Mouse (Mus musculus): ENCODE results near the gene Lpin3. TPM values are rescaled to one million over a fixed set of nuclear protein-coding genes. Genes with fewer than 3 reads are reported as not detected.

Gene Lpin3
- polyA plus RNA-seq, 1 experiment from 2014 or later, result 1.4 TPM

DNA sequence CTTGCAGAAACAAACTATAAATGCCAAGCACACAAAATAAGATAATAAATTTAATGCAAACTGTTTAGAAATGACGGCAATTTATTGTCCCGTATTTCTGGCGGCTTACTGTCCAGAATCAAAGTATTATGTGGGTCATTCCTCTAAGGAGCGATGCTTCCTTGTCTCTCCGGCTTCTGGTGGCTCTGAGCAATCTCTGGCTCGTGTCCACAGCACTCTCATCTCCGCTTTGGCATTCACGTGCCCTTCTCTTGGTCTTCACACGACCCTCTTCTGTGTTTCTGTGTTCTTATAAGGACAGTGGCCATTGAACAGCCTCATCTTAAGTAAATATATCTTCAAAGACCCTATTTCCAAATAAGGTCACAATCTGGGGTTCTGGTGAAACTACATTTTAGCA lies 34.2 kb downstream of the Lpin3 start:
- Histone ChIP-seq H3K9me3 (no peaks in the 10 kb centered on the region), H3K9ac (no peak overlapping the region), H3K4me2 (no peak overlapping the region), H3K27me3 (replicated peaks) (peaks cover 71% of the 10 kb centered on the region), H3K36me3 (no peaks in the 10 kb centered on the region), H3K4me3 (no peak overlapping the region), H3K27ac (replicated peaks) (no peak overlapping the region), H3K4me1 (peaks cover 50% of the 10 kb centered on the region)
- 71% methylated on average over 9 of the region's 9 CpGs for WGBS
- no peak for ATAC-seq (ENCODE audit: extremely low read depth, insufficient number of reproducible peaks, low FRiP score, low TSS enrichment)

GRCm38 (mm10) chr2:160915821-160916610 lies 35.5 kb downstream of the Lpin3 start:
- H3K27me3 ChIP-seq (replicated peaks), result peaks cover 57% of the 10 kb centered on the region
- no peaks in the 10 kb centered on the region for H3K9me3 ChIP-seq

GRCm38 (mm10) chr2:160916714-160917113 lies 36.2 kb downstream of the Lpin3 start:
- Histone ChIP-seq H3K27ac (replicated peaks) (no peak overlapping the region), H3K9me3 (no peaks in the 10 kb centered on the region), H3K4me1 (peaks cover 42% of the 10 kb centered on the region), H3K4me3 (no peak overlapping the region), H3K9ac (no peak overlapping the region), H3K36me3 (no peaks in the 10 kb centered on the region), H3K27me3 (replicated peaks) (peaks cover 50% of the 10 kb centered on the region), H3K4me2 (no peak overlapping the region)
- ATAC-seq (ENCODE audit: extremely low read depth, insufficient number of reproducible peaks, low FRiP score, low TSS enrichment), result no peak
- 82% methylated on average over 8 of the region's 8 CpGs for WGBS

More at GRCm38 (mm10) chr2:160915821-160916610, 35.5 kb downstream of the Lpin3 start:
- 57% methylated on average over 13 of the region's 13 CpGs for WGBS
- no peak overlapping the region for H3K4me3 ChIP-seq
- no peaks in the 10 kb centered on the region for H3K36me3 ChIP-seq
- no peak for ATAC-seq (ENCODE audit: extremely low read depth, insufficient number of reproducible peaks, low FRiP score, low TSS enrichment)
- peaks cover 49% of the 10 kb centered on the region for H3K4me1 ChIP-seq
- H3K27ac ChIP-seq (replicated peaks), result no peak overlapping the region
- no peak overlapping the region for H3K4me2 ChIP-seq
- no peak overlapping the region for H3K9ac ChIP-seq

DNA sequence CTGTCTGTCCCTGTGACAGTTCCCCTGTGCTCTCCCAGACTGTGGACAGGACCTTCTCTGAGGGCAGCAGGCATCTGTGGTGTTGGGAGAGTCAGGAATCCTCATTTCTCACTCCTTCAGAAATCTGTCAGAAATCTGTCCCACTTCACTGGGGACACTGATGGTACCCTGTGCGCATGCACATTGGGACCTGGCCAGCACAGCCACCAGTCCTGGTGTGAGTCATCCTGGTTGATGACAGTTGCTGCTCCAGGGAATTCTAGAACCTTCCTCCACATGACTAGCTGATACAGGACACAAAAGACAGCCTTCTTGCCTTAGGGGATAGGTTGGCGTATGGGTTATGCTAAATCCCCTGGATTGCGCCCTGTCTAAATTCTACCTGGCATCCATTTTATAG lies 36.8 kb downstream of the Lpin3 start:
- Histone ChIP-seq H3K9me3 (0 out of 2 replicates have a peak, but pooled peaks cover 3% of the 10 kb centered on the region), H3K27ac (replicated peaks) (no peak overlapping the region), H3K4me1 (peaks cover 36% of the 10 kb centered on the region), H3K27me3 (replicated peaks) (peaks cover 44% of the 10 kb centered on the region), H3K36me3 (no peaks in the 10 kb centered on the region), H3K4me3 (no peak overlapping the region), H3K9ac (no peak overlapping the region), H3K4me2 (no peak overlapping the region)
- WGBS, result 77% methylated on average over 3 of the region's 3 CpGs
- ATAC-seq (ENCODE audit: extremely low read depth, insufficient number of reproducible peaks, low FRiP score, low TSS enrichment), result no peak

GRCm38 (mm10) chr2:160918154-160918929 lies 37.9 kb downstream of the Lpin3 start:
- H3K27me3 ChIP-seq (replicated peaks), result peaks cover 34% of the 10 kb centered on the region
- 49% methylated on average over 8 of the region's 8 CpGs for WGBS

GRCm38 (mm10) chr2:160918930-160919215 lies 38.4 kb downstream of the Lpin3 start:
- Histone ChIP-seq H3K4me1 (peaks cover 33% of the 10 kb centered on the region), H3K27me3 (replicated peaks) (peaks cover 29% of the 10 kb centered on the region), H3K4me3 (no peak overlapping the region), H3K9me3 (0 out of 2 replicates have a peak, but pooled peaks cover 3% of the 10 kb centered on the region), H3K27ac (replicated peaks) (no peak overlapping the region), H3K4me2 (no peak overlapping the region), H3K9ac (no peak overlapping the region), H3K36me3 (no peaks in the 10 kb centered on the region)
- WGBS, result 84% methylated on average over 2 of the region's 2 CpGs
- no peak for ATAC-seq (ENCODE audit: extremely low read depth, insufficient number of reproducible peaks, low FRiP score, low TSS enrichment)

More at GRCm38 (mm10) chr2:160918154-160918929, 37.9 kb downstream of the Lpin3 start:
- Histone ChIP-seq H3K9me3 (0 out of 2 replicates have a peak, but pooled peaks cover 3% of the 10 kb centered on the region), H3K9ac (no peak overlapping the region), H3K4me2 (no peak overlapping the region), H3K36me3 (no peaks in the 10 kb centered on the region), H3K27ac (replicated peaks) (no peak overlapping the region), H3K4me3 (no peak overlapping the region), H3K4me1 (peaks cover 33% of the 10 kb centered on the region)
- no peak for ATAC-seq (ENCODE audit: extremely low read depth, insufficient number of reproducible peaks, low FRiP score, low TSS enrichment)

GRCm38 (mm10) chr2:160921285-160921684 lies 40.8 kb downstream of the Lpin3 start:
- H3K4me1 ChIP-seq, result peaks cover 16% of the 10 kb centered on the region
- H3K27ac ChIP-seq (replicated peaks), result no peak overlapping the region
- H3K4me3 ChIP-seq, result no peak overlapping the region
- no peaks in the 10 kb centered on the region for H3K36me3 ChIP-seq
- no peak overlapping the region for H3K9ac ChIP-seq
- no peak for ATAC-seq (ENCODE audit: extremely low read depth, insufficient number of reproducible peaks, low FRiP score, low TSS enrichment)
- H3K27me3 ChIP-seq (replicated peaks), result peaks cover 14% of the 10 kb centered on the region; the same call in 1 of the 2 replicates
- no peak overlapping the region for H3K4me2 ChIP-seq
- 0 out of 2 replicates have a peak, but pooled peaks cover 3% of the 10 kb centered on the region for H3K9me3 ChIP-seq
- WGBS, result 56% methylated on average over 7 of the region's 7 CpGs

DNA sequence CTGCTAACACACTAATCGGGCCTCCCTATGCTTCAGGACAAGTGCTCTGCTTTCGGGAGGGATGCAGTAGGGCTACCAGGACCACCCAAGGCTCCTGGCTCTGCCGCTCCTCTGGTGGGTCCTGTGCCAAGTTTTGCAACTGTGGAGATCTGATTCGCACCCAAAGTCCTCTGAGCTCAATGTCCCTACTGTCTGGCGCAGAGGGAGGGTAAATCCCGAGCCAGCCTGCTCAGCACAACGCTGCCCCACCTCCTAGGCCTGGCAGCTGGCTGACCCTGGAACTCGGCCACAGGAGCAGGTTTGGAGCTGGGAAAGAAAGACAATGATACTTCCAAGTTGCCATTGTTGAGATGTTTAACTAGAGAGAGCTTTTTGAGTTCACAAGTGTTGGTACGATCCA lies 44.7 kb downstream of the Lpin3 start:
- no peaks in the 10 kb centered on the region for H3K4me1 ChIP-seq
- H3K9ac ChIP-seq, result no peak overlapping the region
- no peak for ATAC-seq (ENCODE audit: extremely low read depth, insufficient number of reproducible peaks, low FRiP score, low TSS enrichment)
- no peak overlapping the region for H3K4me3 ChIP-seq
- WGBS, result 72% methylated on average over 9 of the region's 9 CpGs
- 0 out of 2 replicates have a peak, but pooled peaks cover 3% of the 10 kb centered on the region for H3K9me3 ChIP-seq
- H3K27me3 ChIP-seq (replicated peaks), result peaks cover 14% of the 10 kb centered on the region; the same call in 1 of the 2 replicates
- H3K4me2 ChIP-seq, result no peak overlapping the region
- H3K36me3 ChIP-seq, result no peaks in the 10 kb centered on the region
- H3K27ac ChIP-seq (replicated peaks), result no peak overlapping the region

DNA sequence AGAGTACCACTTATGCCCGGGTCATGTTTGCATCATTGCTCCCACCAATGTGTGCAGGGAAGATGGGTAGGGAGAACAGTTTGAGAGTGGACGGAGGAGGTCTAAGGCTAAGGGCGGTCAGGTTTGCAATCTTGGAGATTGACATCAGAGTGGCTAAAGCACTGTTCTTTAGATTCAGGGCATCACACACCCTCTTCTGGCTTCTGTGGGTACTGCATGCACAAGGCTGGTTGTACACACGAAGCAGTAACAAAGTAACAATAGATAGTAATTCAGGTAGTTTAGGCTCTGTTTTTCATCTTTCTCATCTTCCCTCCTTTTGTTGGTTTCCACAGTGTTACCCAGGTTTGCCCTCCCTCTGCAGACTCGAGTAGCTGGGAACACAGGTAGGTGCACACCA lies 50.9 kb downstream of the Lpin3 start:
- Histone ChIP-seq H3K27me3 (replicated peaks) (peaks cover 19% of the 10 kb centered on the region), H3K36me3 (no peaks in the 10 kb centered on the region), H3K9ac (no peak overlapping the region), H3K4me2 (no peak overlapping the region), H3K4me1 (no peaks in the 10 kb centered on the region), H3K4me3 (no peak overlapping the region), H3K27ac (replicated peaks) (no peak overlapping the region), H3K9me3 (no peaks in the 10 kb centered on the region; the same call in 1 of the 2 replicates)
- 90% methylated on average over 5 of the region's 5 CpGs for WGBS
- no peak for ATAC-seq (ENCODE audit: extremely low read depth, insufficient number of reproducible peaks, low FRiP score, low TSS enrichment)

- Histone ChIP-seq H3K9me3 (no peaks in the 10 kb centered on the region; the same call in 1 of the 2 replicates), H3K27ac (replicated peaks) (no peak overlapping the region), H3K4me3 (no peak overlapping the region), H3K4me1 (no peaks in the 10 kb centered on the region), H3K36me3 (no peaks in the 10 kb centered on the region), H3K27me3 (replicated peaks) (peaks cover 20% of the 10 kb centered on the region), H3K4me2 (no peak overlapping the region), H3K9ac (no peak overlapping the region)
- 62% methylated on average over 8 of the region's 8 CpGs for WGBS
- ATAC-seq (ENCODE audit: extremely low read depth, insufficient number of reproducible peaks, low FRiP score, low TSS enrichment), result no peak
These were observed 51.9 kb downstream of the Lpin3 start for GRCm38 (mm10) chr2:160932325-160932724.

DNA sequence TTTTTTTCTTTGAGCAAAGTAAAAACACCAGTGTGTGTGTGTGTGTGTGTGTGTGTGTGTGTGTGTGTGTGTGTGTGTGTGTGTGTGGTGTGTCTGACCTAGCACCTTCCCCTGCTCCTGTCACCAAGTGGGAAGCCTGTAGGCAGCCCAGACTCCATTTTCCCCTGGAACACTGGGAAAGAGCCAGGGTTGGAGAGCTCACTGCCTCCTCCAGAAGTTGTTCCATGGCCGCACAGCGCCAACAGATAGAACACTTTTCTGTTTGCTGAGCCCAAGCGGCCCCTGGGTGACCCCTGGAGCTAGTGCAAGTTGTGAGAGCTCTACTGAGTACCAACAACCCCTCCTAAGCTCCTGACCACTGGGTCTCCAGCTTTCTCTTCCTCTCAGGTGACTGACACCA lies 52.5 kb downstream of the Lpin3 start:
- H3K4me1 ChIP-seq, result no peaks in the 10 kb centered on the region
- no peak overlapping the region for H3K4me3 ChIP-seq
- H3K4me2 ChIP-seq, result no peak overlapping the region
- H3K9me3 ChIP-seq, result no peaks in the 10 kb centered on the region; the same call in 1 of the 2 replicates
- no peak overlapping the region for H3K9ac ChIP-seq
- WGBS, result 49% methylated on average over 3 of the region's 3 CpGs
- ATAC-seq (ENCODE audit: extremely low read depth, insufficient number of reproducible peaks, low FRiP score, low TSS enrichment), result no peak
- H3K36me3 ChIP-seq, result no peaks in the 10 kb centered on the region
- no peak overlapping the region for H3K27ac ChIP-seq (replicated peaks)
- peaks cover 17% of the 10 kb centered on the region for H3K27me3 ChIP-seq (replicated peaks)
